Mouse (Mus musculus) left cerebral cortex, adult 8-10 months (tissue): Measurements from ENCODE around the gene Asic3. TPM values are rescaled to one million over a fixed set of nuclear protein-coding genes. Genes with fewer than 3 reads are reported as not detected.

ENCODE experiments used
- DNase-seq, 2 experiments: peaks; one replicate each; pipeline ENCODE4 v3.0.0; 2022; ENCODE audit warnings: low spot score in 2 of 2
- total RNA-seq, 4 experiments: library from RNA; stranded (reverse); gene quantifications; 2 replicates each; pipeline ENCODE4 v1.2.4; 2022

Asic3 gene
- total RNA-seq, 4 experiments from 2014 or later: 0.16 to 1.1 (median 0.34) TPM

DNA sequence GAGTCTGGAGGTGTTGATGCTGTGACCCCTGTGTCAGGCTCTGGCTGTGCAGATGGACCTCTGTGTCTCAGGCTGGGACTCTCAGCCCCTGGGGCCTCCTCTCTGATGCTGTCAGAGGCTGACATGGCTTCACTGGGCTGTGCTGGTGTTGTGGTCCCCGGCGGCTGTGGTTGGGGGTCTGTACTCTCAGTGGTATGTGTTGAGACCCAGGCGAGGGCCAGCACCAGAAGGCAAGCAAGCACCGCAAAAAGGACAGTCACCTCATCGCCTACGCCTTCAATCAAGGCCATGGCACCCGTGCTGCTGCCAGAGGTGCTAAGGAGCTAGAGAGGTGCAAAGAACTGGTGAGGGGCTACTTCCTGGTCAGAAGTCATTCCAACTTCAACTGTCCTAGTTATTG is 33.4 kb downstream of the Asic3 start:
- no peak for DNase-seq

DNA sequence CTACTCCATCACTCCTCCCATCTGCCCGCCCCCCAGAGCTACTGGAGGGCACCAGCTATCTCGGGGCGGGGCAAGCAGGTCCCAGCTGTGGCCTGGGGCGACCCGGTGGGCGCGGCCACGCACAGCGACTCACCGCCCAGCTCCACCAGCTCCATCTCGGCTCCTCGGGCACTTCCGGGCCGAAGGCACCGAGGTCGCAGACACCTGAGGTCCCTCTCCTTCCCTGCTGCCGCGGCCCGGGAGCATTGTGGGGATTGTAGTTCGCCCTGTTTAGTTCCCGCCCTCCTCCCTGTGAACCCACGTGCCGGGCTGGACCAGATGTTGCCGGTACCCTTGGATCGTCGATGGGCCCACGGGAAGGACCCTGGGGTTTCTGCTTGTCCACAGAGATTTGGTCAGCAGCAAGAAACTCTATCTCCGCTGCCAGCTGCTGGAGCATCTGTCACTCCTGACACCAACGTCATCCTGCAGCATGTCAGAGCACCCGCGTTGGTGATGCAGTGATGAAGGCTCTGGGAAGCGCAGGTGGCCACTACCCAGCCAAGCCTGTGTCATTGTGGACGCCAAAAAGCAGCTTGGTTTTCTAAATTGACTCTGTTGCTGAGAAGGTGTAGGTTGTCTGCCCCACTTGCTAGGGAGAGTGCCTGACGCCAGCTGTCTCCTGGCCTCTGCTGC is 34.6 kb downstream of the Asic3 start, which contains the start of gene Tmub1:
Gene Tmub1, minus strand, starts transcription at position 231 of the 675 bp plus-strand sequence.
- DNase-seq: peak; percentile 78 to 83

DNA sequence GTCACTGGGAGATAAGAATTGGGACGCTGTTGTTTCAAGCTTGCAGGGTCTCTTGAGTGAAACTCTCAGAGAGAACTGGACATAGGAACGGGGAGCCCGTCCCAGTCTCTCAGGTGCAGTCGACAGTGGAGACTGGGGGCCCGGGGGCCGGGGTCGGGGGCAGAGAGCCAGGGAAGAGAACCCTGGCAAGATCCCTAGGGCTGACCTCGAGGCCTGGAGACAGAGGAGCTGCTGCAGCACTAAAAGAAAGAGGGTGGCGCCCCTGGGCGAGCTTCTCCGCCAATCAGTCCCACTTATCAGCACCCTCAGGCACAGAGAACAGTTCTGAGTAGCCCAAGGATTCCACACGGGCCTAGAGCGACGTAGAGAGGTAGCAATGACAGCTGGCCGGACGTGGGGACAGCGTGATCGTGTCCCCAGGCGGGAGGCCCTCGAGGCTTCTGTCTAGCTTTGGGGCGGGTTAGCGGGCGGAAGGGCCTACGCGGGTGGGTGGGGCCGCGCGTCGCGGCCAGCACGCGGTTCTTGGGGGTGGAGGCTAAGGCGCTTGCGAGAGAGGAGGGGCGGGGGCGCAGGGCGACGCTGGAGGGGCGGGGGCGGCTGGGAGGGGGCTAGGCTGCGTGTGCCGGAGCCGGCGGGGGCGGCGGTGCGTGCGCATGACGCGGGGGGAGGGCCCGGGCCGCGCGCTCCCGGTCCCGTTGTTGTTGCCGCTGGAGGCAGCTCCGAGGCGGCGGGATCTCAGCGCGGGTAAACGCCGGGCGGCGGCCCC is 38.3 kb downstream of the Asic3 start:
- DNase-seq: peak; percentile 61 to 86

DNA sequence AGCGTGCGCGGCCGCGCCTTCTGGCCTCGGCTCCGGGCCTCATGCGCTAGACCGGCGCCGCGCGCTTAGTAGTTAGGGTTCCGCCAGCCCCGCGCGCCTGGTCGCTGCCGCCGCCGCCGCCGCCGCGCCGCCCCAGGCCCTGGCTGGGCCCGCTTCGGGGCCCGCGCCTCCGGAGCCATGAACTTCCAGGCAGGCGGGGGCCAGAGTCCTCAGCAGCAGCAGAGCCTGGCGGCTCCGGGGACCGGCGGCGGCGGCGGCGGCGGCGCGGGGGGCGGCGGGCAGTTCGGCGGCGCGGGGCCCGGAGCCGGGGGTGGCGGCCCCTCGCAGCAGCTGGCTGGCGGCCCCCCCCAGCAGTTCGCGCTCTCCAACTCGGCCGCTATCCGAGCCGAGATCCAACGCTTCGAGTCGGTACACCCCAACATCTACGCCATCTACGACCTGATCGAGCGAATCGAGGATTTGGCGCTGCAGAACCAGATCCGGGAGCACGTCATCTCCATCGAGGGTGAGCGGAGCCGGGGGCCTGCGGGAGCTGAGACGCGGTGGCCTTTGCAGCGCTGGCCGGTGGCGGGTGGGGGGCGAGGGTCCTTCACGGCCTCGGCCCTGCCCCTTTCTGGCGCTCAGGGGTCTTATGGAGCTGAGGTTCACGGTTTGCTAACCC is 39.0 kb downstream of the Asic3 start, which contains the start of gene Agap3:
Gene Agap3, plus strand, starts transcription at position 148 of the 661 bp plus-strand sequence.
- DNase-seq: no peak

DNA sequence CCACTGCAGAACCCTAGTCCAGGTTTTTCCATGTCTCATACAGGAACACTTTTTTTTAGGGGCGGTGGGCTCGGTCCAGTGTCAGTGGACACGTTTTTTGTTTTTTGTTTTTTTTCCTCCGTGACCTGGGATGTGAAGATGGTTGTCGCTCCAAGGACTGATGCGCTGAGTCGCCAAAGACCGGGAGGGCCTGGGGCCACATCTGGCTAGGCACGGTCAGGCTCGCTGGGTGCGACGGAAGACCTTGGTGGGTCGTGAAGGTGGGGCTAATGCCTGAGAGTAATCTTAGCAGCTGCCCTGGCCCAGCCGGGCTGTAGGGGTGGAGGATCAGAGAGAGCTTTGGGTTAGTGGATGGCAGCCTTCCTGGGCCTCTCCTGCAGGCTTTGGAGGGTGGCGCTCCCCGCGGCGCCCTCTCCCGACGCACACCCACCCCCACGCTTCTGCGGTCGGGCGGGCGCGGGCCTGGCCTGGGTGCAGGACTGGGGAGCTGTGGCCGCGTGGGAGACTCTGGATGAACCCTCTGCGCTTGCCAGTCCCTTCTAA is 39.6 kb downstream of the Asic3 start:
- DNase-seq: no peak

DNA sequence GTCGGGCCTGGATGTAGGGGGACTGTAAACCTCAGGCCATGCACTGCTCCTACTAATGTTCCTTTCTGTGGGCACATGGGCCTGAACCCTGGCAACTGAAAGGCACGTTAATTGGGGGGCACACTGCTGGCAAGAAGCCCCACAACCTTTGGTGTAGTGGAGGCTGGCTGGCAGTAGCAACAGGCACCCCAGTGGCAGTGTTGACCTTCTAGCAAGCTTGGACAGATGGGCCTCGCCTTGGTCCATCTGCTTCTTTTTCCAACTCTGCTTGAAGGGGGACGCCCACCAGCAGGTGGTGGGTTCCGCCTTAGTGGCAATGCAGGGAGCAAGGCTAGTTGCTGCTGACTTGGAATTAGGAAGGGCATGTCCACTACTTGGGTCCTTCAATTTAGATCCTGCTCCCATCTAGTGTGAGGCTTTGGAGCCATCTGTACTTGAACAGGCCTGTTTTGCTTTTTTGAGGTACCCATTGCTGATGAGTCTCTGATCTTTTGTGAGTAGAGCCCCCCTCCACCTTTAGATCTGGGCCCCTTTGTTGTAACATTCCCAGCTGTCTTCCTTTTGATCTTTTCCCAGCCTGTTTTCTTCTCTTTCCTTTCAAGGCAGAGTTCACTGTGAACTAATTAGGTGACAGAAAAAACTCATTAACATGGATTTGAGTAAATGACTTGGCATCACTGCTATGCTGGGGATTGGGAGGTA is 40.2 kb downstream of the Asic3 start:
- no peak for DNase-seq

DNA sequence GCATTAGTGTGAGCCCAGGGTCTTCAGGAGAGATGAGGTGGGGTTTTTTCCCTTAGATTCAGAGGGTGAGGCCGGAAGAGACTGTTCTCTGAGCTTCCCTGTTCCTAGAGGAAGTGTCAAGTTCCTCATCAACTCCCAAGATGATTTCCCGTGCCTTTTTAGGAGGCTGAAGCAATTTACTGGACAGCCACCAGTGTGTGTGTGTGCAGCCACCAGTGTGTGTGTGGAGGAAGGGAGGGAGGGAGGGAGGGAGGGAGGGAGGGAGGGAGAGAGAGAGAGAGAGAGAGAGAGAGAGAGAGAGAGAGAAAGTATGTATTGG is 40.8 kb downstream of the Asic3 start:
- no peak for DNase-seq

DNA sequence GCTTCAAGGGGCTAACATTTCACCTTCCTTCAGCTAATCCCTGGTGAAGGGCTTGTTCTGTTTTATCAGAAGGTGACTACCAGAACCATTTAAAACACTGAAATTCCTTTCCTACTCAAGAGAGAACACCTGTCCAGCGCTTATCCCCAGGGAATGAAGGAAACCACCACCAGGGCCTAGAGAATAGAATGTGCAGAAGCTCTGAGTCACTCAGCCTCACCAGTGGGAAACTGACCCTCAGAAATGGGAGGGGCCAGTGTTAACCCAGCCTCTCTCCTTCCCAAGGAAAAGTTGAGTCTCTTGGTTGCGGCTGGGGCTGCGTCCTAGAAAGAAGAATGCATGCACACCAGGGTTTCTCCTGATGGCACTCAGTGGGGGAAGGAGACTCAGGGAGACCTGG is 41.9 kb downstream of the Asic3 start:
- no peak for DNase-seq

DNA sequence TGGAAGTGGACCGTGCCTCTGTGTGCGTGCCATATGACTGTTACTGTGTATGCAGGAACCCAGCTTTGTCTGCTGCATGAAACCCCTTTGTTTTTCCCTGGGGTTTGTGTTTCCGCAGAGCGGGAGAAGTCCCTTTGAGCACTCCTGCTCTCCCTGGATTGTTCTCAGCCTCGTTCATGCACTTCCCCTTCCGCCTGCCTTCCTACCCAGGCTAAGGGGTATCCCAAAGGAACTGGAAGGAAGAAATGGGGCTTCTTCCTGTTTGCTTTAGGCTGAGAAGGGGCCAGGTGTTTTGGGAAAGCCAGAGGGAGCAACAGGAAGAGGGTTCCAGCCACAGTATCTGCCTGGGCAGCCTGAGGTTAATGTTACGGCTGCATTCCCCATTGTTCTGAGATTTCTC is 42.4 kb downstream of the Asic3 start:
- no peak for DNase-seq

DNA sequence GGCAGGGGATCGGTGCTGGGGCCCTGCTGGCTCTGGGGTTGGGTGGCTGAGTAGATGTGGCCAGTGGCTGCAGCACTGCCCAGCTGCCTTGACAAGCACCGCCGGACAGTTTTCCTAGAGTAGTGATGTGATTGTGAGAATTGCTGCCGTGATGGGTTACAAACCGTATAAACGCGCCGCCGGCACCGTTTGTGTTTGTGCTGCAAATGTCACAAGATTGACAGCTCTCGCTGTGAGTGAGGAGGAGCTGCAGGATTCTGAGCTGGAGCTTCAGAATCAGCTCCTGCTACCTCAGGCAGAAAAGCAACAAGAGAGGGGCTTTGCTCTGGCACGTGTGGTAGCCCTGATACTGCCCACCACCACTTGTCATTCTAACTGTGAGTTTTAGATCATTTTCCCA is 53.6 kb downstream of the Asic3 start:
- no peak for DNase-seq

Other genes starting within 250 kb of the Asic3 start
- gene Nupl2, start 248.4 kb upstream of the Asic3 start, total RNA-seq: 10 to 100 TPM; 11.0 to 12.9 (median 12.4) TPM
- 10 to 100 TPM; 33.4 to 38.9 (median 37.6) TPM for gene Kcnh2, start 61.8 kb upstream of the Asic3 start, total RNA-seq
- gene Nos3, start 48.6 kb upstream of the Asic3 start, total RNA-seq: 1 to 10 TPM; 5.8 to 8.0 (median 6.9) TPM
- 1 to 10 TPM; 4.7 to 5.8 (median 5.1) TPM for gene Atg9b, start 21.2 kb upstream of the Asic3 start, total RNA-seq
- 10 to 100 TPM; 54.5 to 65.4 (median 58.7) TPM for gene Abcb8, start 19.7 kb upstream of the Asic3 start, total RNA-seq
- gene Cdk5, start 10.1 kb downstream of the Asic3 start, total RNA-seq: 100 to 1,000 TPM; 121 to 136 (median 129) TPM
- gene Slc4a2, start 10.4 kb downstream of the Asic3 start, total RNA-seq: 10 to 100 TPM; 31.0 to 52.6 (median 39.2) TPM
- 100 to 1,000 TPM; 128 to 142 (median 135) TPM for gene Fastk, start 31.9 kb downstream of the Asic3 start, total RNA-seq
- gene Tmub1, start 34.5 kb downstream of the Asic3 start, total RNA-seq: 10 to 100 TPM; 24.2 to 30.3 (median 27.3) TPM
- 100 to 1,000 TPM; 521 to 543 (median 525) TPM for gene Agap3, start 38.8 kb downstream of the Asic3 start, total RNA-seq
- gene Gbx1, start 113.8 kb downstream of the Asic3 start, total RNA-seq: 1 to 10 TPM in 3 of 4 experiments, under 1 TPM in 1; 0.65 to 1.4 (median 1.2) TPM
- gene Asb10, start 127.6 kb downstream of the Asic3 start, total RNA-seq: 1 to 10 TPM in 2 of 4 experiments, under 1 TPM in 2; 0.65 to 4.1 (median 2.1) TPM
- gene 4931409K22Rik, start 143.4 kb downstream of the Asic3 start, total RNA-seq: under 1 TPM in 2 of 4 experiments, not detected in 2; 0.11 to 0.16 TPM
- gene Abcf2, start 164.1 kb downstream of the Asic3 start, total RNA-seq: 10 to 100 TPM; 80.5 to 93.3 (median 83.7) TPM
- gene Chpf2, start 173.3 kb downstream of the Asic3 start, total RNA-seq: 10 to 100 TPM; 63.7 to 82.2 (median 70.9) TPM
- 100 to 1,000 TPM in 2 of 4 experiments, 10 to 100 TPM in 2; 98.6 to 117 (median 104) TPM for gene Smarcd3, start 211.0 kb downstream of the Asic3 start, total RNA-seq